Mouse (Mus musculus): ENCODE measurements at regions not wholly inside any gene's neighbourhood (a gene's known extent, or its start where the extent isn't known, plus 50 kb on each side); places are given as distances from the start of the nearest gene placed in this dataset.
A peak's percentile ranks its signal among the peaks of the same experiment; 100 is the strongest.

- Histone ChIP-seq H3K9me3 (no peaks in the 10 kb centered on the region), H3K9ac (no peak overlapping the region)
- WGBS: 55% methylated on average over 7 of the region's 7 CpGs
Observed at GRCm38 (mm10) chr15:90335506-90335905, 111.4 kb downstream of the Alg10b start.

GRCm38 (mm10) chr15:90340089-90340488 is 116.0 kb downstream of the Alg10b start:
- no peak overlapping the region for H3K4me2 ChIP-seq
- H3K27me3 ChIP-seq (replicated peaks): no peaks in the 10 kb centered on the region
- H3K4me3 ChIP-seq (replicated peaks): no peak overlapping the region
- ATAC-seq (ENCODE audit: insufficient read depth, low FRiP score, low read depth): no peak
- 89% methylated on average over 1 of the region's 1 CpGs for WGBS
- H3K9ac ChIP-seq: no peak overlapping the region
- no peaks in the 10 kb centered on the region for H3K4me1 ChIP-seq
- H3K27ac ChIP-seq: no peak overlapping the region
- no peaks in the 10 kb centered on the region for H3K9me3 ChIP-seq
- H3K36me3 ChIP-seq: no peaks in the 10 kb centered on the region

More at GRCm38 (mm10) chr15:90335506-90335905, 111.4 kb downstream of the Alg10b start:
- H3K4me1 ChIP-seq: no peaks in the 10 kb centered on the region
- no peak overlapping the region for H3K27ac ChIP-seq
- H3K4me2 ChIP-seq: no peak overlapping the region
- ATAC-seq (ENCODE audit: insufficient read depth, low FRiP score, low read depth): no peak
- H3K4me3 ChIP-seq (replicated peaks): no peak overlapping the region
- H3K27me3 ChIP-seq (replicated peaks): no peaks in the 10 kb centered on the region
- H3K36me3 ChIP-seq: no peaks in the 10 kb centered on the region

GRCm38 (mm10) chr15:90341261-90341660 is 117.2 kb downstream of the Alg10b start:
- ATAC-seq (ENCODE audit: insufficient read depth, low FRiP score, low read depth): no peak
- Histone ChIP-seq H3K4me3 (replicated peaks) (no peak overlapping the region), H3K9ac (no peak overlapping the region), H3K4me2 (no peak overlapping the region), H3K36me3 (no peaks in the 10 kb centered on the region), H3K4me1 (no peaks in the 10 kb centered on the region), H3K27me3 (replicated peaks) (no peaks in the 10 kb centered on the region), H3K27ac (no peak overlapping the region), H3K9me3 (no peaks in the 10 kb centered on the region)
- 86% methylated on average over 2 of the region's 2 CpGs for WGBS

GRCm38 (mm10) chr15:90343771-90344170 is 119.7 kb downstream of the Alg10b start:
- ATAC-seq (ENCODE audit: insufficient read depth, low FRiP score, low read depth): no peak; the same call in 1 of the 2 replicates
- H3K4me2 ChIP-seq: no peak overlapping the region
- H3K9me3 ChIP-seq: no peaks in the 10 kb centered on the region
- 27% methylated on average over 1 of the region's 1 CpGs for WGBS
- H3K36me3 ChIP-seq: no peaks in the 10 kb centered on the region
- H3K27me3 ChIP-seq (replicated peaks): no peaks in the 10 kb centered on the region
- no peak overlapping the region for H3K4me3 ChIP-seq (replicated peaks)
- H3K9ac ChIP-seq: no peak overlapping the region
- no peak overlapping the region for H3K27ac ChIP-seq
- no peaks in the 10 kb centered on the region for H3K4me1 ChIP-seq

- Histone ChIP-seq H3K27ac (no peak overlapping the region), H3K27me3 (replicated peaks) (no peaks in the 10 kb centered on the region), H3K4me1 (no peaks in the 10 kb centered on the region), H3K4me3 (replicated peaks) (no peak overlapping the region), H3K4me2 (no peak overlapping the region), H3K9ac (no peak overlapping the region), H3K9me3 (no peaks in the 10 kb centered on the region), H3K36me3 (no peaks in the 10 kb centered on the region)
- no peak for ATAC-seq (ENCODE audit: insufficient read depth, low FRiP score, low read depth)
- 48% methylated on average over 4 of the region's 4 CpGs for WGBS
Observed at GRCm38 (mm10) chr15:90344956-90345355, 120.8 kb downstream of the Alg10b start.

- Histone ChIP-seq H3K9me3 (no peaks in the 10 kb centered on the region), H3K9ac (no peak overlapping the region), H3K27me3 (replicated peaks) (no peaks in the 10 kb centered on the region), H3K27ac (peak overlapping the region; percentile 48; the same call in 1 of the 2 replicates), H3K36me3 (no peaks in the 10 kb centered on the region), H3K4me2 (0 out of 2 replicates have a peak overlapping the region, but pooled peaks have one; percentile 8), H3K4me3 (replicated peaks) (no peak overlapping the region), H3K4me1 (no peaks in the 10 kb centered on the region)
- ATAC-seq (ENCODE audit: insufficient read depth, low FRiP score, low read depth): no peak; the same call in 1 of the 2 replicates
- WGBS: 21% methylated on average over 9 of the region's 9 CpGs
Observed at GRCm38 (mm10) chr15:90346162-90346561, 122.1 kb downstream of the Alg10b start.

- H3K27me3 ChIP-seq (replicated peaks): no peaks in the 10 kb centered on the region
- H3K4me3 ChIP-seq (replicated peaks): no peak overlapping the region
- 0 out of 2 replicates have a peak overlapping the region, but pooled peaks have one; percentile 8 for H3K4me2 ChIP-seq
- no peaks in the 10 kb centered on the region for H3K4me1 ChIP-seq
- no peak overlapping the region for H3K9ac ChIP-seq
- no peaks in the 10 kb centered on the region for H3K9me3 ChIP-seq
- no peaks in the 10 kb centered on the region for H3K36me3 ChIP-seq
- WGBS: 53% methylated on average over 9 of the region's 9 CpGs
- peak; percentile 63; the same call in 1 of the 2 replicates for ATAC-seq (ENCODE audit: insufficient read depth, low FRiP score, low read depth)
- H3K27ac ChIP-seq: peak overlapping the region; percentile 48; the same call in 1 of the 2 replicates
Observed at GRCm38 (mm10) chr15:90346757-90347156, 122.6 kb downstream of the Alg10b start.

- H3K27ac ChIP-seq: no peak overlapping the region
- no peaks in the 10 kb centered on the region for H3K27me3 ChIP-seq (replicated peaks)
- no peak overlapping the region for H3K9ac ChIP-seq
- ATAC-seq (ENCODE audit: insufficient read depth, low FRiP score, low read depth): no peak
- 81% methylated on average over 3 of the region's 3 CpGs for WGBS
- H3K4me2 ChIP-seq: no peak overlapping the region
- H3K9me3 ChIP-seq: no peaks in the 10 kb centered on the region
- no peaks in the 10 kb centered on the region for H3K36me3 ChIP-seq
- H3K4me1 ChIP-seq: no peaks in the 10 kb centered on the region
- H3K4me3 ChIP-seq (replicated peaks): no peak overlapping the region
Observed at GRCm38 (mm10) chr15:90351898-90352297, 127.8 kb downstream of the Alg10b start.

- H3K27ac ChIP-seq: no peak overlapping the region
- no peak for ATAC-seq (ENCODE audit: insufficient read depth, low FRiP score, low read depth)
Observed at GRCm38 (mm10) chr15:90365656-90366055, 141.5 kb downstream of the Alg10b start.

GRCm38 (mm10) chr15:90377959-90378358 is 153.8 kb downstream of the Alg10b start:
- ATAC-seq (ENCODE audit: insufficient read depth, low FRiP score, low read depth): no peak
- no peak overlapping the region for H3K4me2 ChIP-seq
- no peak overlapping the region for H3K27ac ChIP-seq
- no peaks in the 10 kb centered on the region for H3K27me3 ChIP-seq (replicated peaks)
- WGBS: 79% methylated on average over 2 of the region's 2 CpGs
- no peaks in the 10 kb centered on the region for H3K36me3 ChIP-seq
- no peak overlapping the region for H3K9ac ChIP-seq
- no peaks in the 10 kb centered on the region for H3K4me1 ChIP-seq
- H3K4me3 ChIP-seq (replicated peaks): no peak overlapping the region
- H3K9me3 ChIP-seq: no peaks in the 10 kb centered on the region

More at GRCm38 (mm10) chr15:90365656-90366055, 141.5 kb downstream of the Alg10b start:
- no peaks in the 10 kb centered on the region for H3K9me3 ChIP-seq
- H3K9ac ChIP-seq: no peak overlapping the region
- no peaks in the 10 kb centered on the region for H3K4me1 ChIP-seq
- H3K27me3 ChIP-seq (replicated peaks): no peaks in the 10 kb centered on the region
- H3K4me3 ChIP-seq (replicated peaks): no peak overlapping the region
- H3K4me2 ChIP-seq: no peak overlapping the region
- H3K36me3 ChIP-seq: no peaks in the 10 kb centered on the region

- H3K27me3 ChIP-seq (replicated peaks): no peaks in the 10 kb centered on the region
- no peaks in the 10 kb centered on the region for H3K9me3 ChIP-seq
- H3K4me2 ChIP-seq: no peak overlapping the region
- no peak overlapping the region for H3K4me3 ChIP-seq (replicated peaks)
- no peaks in the 10 kb centered on the region for H3K36me3 ChIP-seq
- WGBS: 85% methylated on average over 3 of the region's 3 CpGs
- H3K9ac ChIP-seq: no peak overlapping the region
- no peak overlapping the region for H3K27ac ChIP-seq
- no peaks in the 10 kb centered on the region for H3K4me1 ChIP-seq
- ATAC-seq (ENCODE audit: insufficient read depth, low FRiP score, low read depth): no peak
Observed at GRCm38 (mm10) chr15:90396961-90397360, 172.8 kb downstream of the Alg10b start.

- H3K4me2 ChIP-seq: no peak overlapping the region
- H3K9ac ChIP-seq: no peak overlapping the region
- WGBS: 87% methylated on average over 2 of the region's 2 CpGs
- H3K36me3 ChIP-seq: no peaks in the 10 kb centered on the region
- no peaks in the 10 kb centered on the region for H3K4me1 ChIP-seq
- H3K4me3 ChIP-seq (replicated peaks): no peak overlapping the region
- ATAC-seq (ENCODE audit: insufficient read depth, low FRiP score, low read depth): no peak
- H3K27ac ChIP-seq: no peak overlapping the region
- H3K27me3 ChIP-seq (replicated peaks): no peaks in the 10 kb centered on the region
- H3K9me3 ChIP-seq: no peaks in the 10 kb centered on the region
Observed at GRCm38 (mm10) chr15:90397691-90398377, 173.7 kb downstream of the Alg10b start.
